Mouse (Mus musculus) liver, adult (tissue): ENCODE results near the gene Sh2d2a.
"Not testable (repeated sequence)": the region's sequence is repeated elsewhere in the genome, so short reads cannot be mapped to it uniquely, and the experiment has no call there.

Experiments
- GATA4 ChIP-seq: IDR thresholded peaks from 2 replicates; pipeline ENCODE4 v1.6.1; 2014; ENCODE audit warnings: mild to moderate bottlenecking, low read length; ENCODE audit not compliant: insufficient replicate concordance

The Sh2d2a gene

DNA sequence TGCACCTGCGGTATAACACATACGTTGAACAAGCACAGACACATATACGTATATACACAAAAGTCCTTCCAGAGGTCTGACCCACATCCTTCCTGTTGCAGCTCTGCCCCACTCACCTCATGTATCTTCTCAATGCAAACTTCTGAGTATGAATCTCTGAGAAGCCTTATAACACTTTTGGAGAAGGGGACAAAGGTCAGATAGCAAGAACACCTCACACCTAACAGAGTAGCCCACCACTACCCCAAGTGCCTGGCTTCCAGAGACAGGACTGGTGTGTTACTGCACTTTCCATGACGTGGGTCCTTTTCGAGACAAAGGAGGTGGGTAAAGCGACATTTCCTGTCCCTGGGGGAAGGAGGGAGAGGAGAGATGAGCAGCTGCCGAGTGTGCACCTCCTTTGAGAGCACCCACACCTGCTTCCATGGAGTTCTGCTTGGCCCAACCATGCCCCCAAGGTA is at the start of gene Sh2d2a:
TSS of gene Sh2d2a (plus strand) at position 106 of the 461 bp plus-strand sequence.
- no peak for TF ChIP-seq GATA4

GRCm38 (mm10) chr3:87801681-87802080 is 44.9 kb upstream of the Sh2d2a start:
- no peak for TF ChIP-seq GATA4

- TF ChIP-seq GATA4, result no peak
Measured at GRCm38 (mm10) chr3:87804038-87804677, 42.4 kb upstream of the Sh2d2a start.

GRCm38 (mm10) chr3:87809322-87809962 is 37.1 kb upstream of the Sh2d2a start:
- no peak for TF ChIP-seq GATA4

DNA sequence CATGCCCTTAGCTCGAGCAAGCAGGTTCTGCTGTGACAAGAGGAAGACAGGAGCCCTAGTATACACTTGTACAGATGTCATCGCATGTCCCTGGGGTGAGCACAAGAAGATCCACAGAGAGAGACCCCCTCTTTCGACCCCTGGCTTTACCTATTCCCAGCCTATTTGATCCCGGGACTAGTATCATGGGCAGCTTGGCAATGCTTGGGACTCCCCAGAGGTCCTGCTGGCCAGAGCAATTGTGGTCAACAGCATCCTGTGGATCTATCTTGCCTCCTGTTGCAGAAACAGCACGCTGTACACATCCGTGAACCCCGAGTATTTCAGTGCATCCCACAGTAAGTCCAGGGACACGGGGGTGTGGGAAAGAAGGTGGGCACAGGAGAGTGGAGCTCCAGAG is 35.3 kb upstream of the Sh2d2a start:
- no peak for TF ChIP-seq GATA4

DNA sequence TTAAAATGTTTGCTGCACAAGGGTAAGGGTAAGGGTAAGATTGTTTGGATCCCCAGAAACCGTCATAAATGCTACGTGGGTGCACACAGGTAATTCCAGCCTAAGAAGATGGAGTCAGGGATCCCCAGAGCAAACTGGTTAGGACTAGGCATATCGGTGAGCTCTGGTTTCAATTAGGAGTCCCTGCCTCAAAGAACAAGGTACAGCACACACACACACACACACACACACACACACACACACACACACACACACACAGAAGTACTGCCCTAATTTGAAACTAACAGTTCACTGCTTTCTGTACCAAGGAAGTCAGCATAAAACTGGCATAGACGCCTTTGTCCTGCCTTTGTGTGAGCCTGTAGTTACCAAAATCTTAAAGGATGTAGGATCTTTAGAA is 34.1 kb upstream of the Sh2d2a start:
- TF ChIP-seq GATA4, result no peak

- no peak for TF ChIP-seq GATA4
Measured at GRCm38 (mm10) chr3:87812873-87813272, 33.7 kb upstream of the Sh2d2a start.

DNA sequence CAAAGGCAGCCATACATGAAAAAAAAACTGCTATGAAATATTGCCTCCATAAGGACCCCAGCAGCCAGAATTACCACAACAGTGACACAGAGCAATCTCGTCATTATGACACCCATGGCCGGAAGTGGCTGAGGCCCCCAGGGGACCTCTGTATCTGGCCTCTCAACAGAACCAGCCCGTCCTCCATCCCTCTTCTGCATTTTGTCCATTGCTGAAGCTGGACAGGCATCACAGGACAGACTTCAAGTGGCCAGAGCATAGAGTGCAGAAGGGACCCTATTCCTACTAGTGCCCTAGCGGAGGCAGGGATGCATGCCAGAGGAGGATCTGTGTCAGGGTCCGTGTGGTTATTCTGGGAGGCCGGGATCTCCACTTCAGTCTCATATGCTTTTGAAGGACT is 30.4 kb upstream of the Sh2d2a start:
- TF ChIP-seq GATA4, result no peak

GRCm38 (mm10) chr3:87816646-87817093 is 29.9 kb upstream of the Sh2d2a start:
- TF ChIP-seq GATA4, result no peak

DNA sequence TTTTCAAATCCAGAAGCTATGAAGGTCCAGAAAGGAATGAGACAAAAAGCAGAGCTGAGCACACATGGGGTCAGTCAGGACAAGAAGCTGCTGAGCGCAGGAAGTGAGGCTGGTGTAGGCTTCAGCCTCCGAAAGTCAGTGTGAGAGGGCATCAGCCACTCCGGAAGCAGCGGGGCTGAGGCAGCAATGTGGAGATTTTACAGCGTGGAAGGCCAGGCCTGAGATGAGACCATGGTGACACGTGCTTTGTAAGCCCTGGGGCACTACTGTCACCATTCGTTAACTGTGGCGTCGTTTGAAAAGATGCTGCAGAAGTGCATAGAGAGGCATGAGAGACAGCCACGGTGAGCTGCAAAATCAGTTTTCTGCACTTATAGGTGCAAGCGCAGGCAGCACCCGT is 28.3 kb upstream of the Sh2d2a start:
- TF ChIP-seq GATA4, result no peak

DNA sequence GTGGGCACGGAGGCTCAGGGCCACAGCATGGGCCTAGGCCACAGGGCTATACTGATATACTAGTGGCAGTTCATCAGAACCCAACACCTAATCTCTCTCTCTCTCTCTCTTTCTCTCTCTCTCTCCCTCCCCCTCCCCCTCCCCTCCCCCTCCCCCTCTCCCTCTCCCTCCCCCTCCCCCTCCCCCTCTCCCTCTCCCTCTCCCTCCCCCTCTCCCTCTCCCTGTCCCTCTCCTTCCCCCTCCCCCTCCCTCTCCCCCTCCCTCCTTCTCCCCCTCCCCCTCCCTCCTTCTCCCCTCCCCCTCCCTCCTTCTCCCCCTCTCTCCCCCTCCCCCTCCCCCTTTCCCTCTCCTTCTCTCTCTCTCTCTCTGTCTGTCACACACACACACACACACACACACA is 22.3 kb upstream of the Sh2d2a start, which contains the start of gene Pear1:
TSS of gene Pear1 (minus strand) at position 101 of the 400 bp plus-strand sequence.
- TF ChIP-seq GATA4, result not testable (repeated sequence)

DNA sequence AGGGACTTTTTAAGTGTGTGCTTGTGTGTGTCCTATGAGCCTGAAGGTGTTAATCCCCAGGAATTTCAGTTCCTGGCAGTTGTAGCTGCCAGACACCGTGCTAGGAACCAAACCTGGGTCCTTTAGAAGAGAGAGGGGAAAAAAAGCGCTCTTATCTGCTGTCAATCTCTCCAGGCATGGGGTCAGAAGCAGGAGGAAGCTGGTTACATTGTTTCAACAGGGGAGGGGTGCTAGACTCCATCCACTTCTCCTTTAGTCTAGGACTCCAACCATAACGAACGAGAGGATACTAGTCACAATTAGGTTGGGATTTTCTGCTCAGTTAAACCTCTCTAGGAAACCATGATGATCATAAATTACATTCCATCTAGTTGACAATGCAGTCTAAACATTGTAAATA is 18.1 kb upstream of the Sh2d2a start:
- TF ChIP-seq GATA4, result no peak

GRCm38 (mm10) chr3:87829025-87829424 is 17.5 kb upstream of the Sh2d2a start:
- TF ChIP-seq GATA4, result no peak

DNA sequence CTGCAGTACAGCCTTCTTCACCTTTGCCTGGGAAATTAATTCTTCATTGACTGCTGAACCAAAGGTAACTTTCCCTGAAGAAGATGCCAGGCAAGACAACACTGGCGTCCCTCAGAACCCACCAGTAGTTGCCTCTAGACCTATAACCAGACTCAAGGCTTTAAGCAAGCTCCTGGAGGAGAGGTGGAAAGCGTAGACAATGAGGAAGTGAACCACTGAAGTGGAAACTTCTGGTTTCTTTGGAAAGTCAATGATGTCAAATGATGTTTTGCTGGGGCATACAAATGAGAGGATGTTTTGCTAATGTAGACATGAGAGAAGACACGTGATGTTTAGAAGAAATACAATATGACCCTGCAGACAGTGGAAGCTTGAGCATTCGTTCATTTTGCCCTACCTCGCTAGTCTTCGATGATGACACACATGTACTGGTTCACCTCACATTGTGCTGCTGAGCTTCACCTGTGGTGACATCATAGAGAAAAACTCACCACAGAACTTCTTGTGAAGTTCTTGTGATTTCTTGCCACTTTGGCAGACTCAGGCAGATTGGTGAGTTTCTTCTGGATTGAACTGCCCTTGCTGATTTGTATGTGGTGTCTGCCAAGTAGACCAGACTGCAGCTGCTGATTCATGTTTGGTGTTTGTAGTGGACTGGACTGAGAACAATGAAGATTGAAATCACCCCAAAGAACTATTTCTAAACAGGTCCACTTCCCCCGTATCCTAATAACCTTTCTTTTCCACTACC is 14.3 kb upstream of the Sh2d2a start:
- no peak for TF ChIP-seq GATA4

DNA sequence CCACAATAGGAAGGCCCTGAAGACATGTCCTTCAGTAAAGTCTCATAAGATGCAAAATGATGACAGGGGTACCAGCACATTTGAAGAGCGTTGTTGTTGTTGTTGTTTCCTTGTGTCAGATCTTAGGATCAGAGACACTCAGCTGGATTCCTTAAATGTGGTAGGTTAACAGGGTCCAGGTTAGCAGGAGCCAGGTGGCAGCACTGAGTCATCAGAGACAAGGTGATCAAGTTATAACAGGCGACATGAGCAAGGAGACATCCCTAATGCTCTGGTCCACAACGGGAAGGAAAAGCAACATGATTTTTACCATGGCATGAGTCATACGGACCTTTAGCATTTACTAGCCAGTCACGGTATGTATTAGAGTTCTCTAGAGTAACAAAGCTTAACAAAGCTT is 13.1 kb upstream of the Sh2d2a start:
- TF ChIP-seq GATA4, result no peak

GRCm38 (mm10) chr3:87838622-87839021 is 7.9 kb upstream of the Sh2d2a start:
- TF ChIP-seq GATA4, result no peak
